Comparison of ENCODE assay signal across 21 mouse cellular contexts in the genomic region with DNA sequence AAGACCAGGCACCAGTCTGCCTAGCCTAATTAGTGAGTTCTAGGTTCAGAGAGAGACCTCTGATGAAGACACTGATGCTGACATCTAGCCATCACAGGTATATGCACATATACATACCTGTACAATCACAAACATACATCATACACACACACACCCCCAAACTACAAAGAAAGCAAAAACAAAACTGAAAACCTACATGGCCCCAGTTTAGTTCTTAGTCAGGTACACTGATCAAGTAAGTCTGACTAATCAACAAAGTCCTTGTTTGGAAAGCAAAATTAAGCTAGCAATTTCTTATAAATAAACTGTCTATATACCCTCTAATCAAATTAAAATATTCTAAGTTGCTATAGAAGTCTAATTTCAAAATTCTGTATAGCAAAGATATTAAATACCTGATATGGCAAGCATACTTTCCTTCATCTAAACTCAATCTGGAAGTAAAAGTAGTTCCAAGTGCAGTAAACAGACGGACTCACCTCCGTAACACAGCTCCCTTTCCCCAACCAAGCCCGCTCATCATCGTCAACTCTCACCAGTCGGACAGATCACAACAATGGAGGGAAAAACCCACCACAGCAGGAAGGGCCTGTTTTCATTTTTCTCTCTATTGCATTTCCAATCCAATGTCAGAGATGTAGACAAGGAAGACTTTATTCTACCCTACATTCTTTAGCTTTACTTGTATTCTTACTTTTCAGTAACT. TPM values are rescaled to one million over a fixed set of nuclear protein-coding genes. Genes with fewer than 3 reads are reported as not detected.
A peak's percentile ranks its signal among the peaks of the same experiment; 100 is the strongest.
DNase-seq lines count a peak whose midpoint lies in the region; ATAC-seq and TF ChIP-seq lines count a peak whose summit lies in the region.
"Had no signal": no experiment of that assay in that cellular context is flagged by ENCODE, and none has a peak within 500 bp of the region (broad histone marks: within the 10 kb centered on the region; RNA-seq: fewer than 3 reads in every experiment).

No protein-coding gene starts in this region.

- ATAC-seq in hindbrain, embryonic 15.5 days (ENCODE audit: low FRiP score, low read depth), result no peak
- ATAC-seq in hindbrain, postnatal 0 days, result no peak
- ATAC-seq in activated CD4-positive, CD25-positive, alpha-beta regulatory T cell, adult 4 months, result no peak
- ATAC-seq: inflammation-experienced regulatory T-cells, adult 6 months; liver, embryonic 12.5 days had no signal

- no peak overlapping the region for H3K27ac ChIP-seq in cerebellum, adult 2 months (ENCODE audit: insufficient read depth, low read length)
- H3K27ac ChIP-seq in hindbrain, embryonic 15.5 days (replicated peaks), result no peak overlapping the region
- H3K27ac ChIP-seq in hindbrain, embryonic 10.5 days, result no peak overlapping the region
- H3K27ac ChIP-seq in hindbrain, postnatal 0 days, result no peak overlapping the region
- H3K27ac ChIP-seq: limb, embryonic 10.5 days; liver, embryonic 12.5 days; stomach, embryonic 15.5 days had no signal

- WGBS in cerebellum, adult 2 months, result 64% methylated on average over 5 of the region's 5 CpGs
- WGBS in hindbrain, embryonic 15.5 days, result 65% methylated on average over 5 of the region's 5 CpGs
- WGBS in hindbrain, embryonic 10.5 days, result 84% methylated on average over 5 of the region's 5 CpGs
- WGBS in hindbrain, postnatal 0 days, result 64% methylated on average over 5 of the region's 5 CpGs

- no peaks in the 10 kb centered on the region for H3K27me3 ChIP-seq in cerebellum, adult 2 months (ENCODE audit: control insufficient read depth, insufficient read depth, low read length)
- H3K27me3 ChIP-seq in hindbrain, embryonic 15.5 days, result no peaks in the 10 kb centered on the region
- H3K27me3 ChIP-seq in hindbrain, embryonic 10.5 days (ENCODE audit: insufficient read depth, poor library complexity, severe bottlenecking), result no peaks in the 10 kb centered on the region
- H3K27me3 ChIP-seq in hindbrain, postnatal 0 days (ENCODE audit: insufficient read depth, low read length), result no peaks in the 10 kb centered on the region
- H3K27me3 ChIP-seq: liver, embryonic 12.5 days; stomach, embryonic 15.5 days had no signal

- no peaks in the 10 kb centered on the region for H3K36me3 ChIP-seq in hindbrain, embryonic 15.5 days
- 0 out of 2 replicates have a peak, but pooled peaks cover 4% of the 10 kb centered on the region for H3K36me3 ChIP-seq in hindbrain, embryonic 10.5 days
- no peaks in the 10 kb centered on the region for H3K36me3 ChIP-seq in hindbrain, postnatal 0 days (ENCODE audit: insufficient read depth, low read length)
- H3K36me3 ChIP-seq: liver, embryonic 12.5 days; stomach, embryonic 15.5 days had no signal

- TF ChIP-seq CTCF in cerebellum, adult 2 months (IDR thresholded peaks at IDR 0.05; ENCODE audit: borderline replicate concordance, insufficient read depth, low read depth, low read length), result no peak
- TF ChIP-seq CTCF in hindbrain, postnatal 0 days (IDR thresholded peaks at IDR 0.05; ENCODE audit: low read depth), result no peak

- DNase-seq in cerebellum, adult 2 months, result no peak
- DNase-seq in cerebellum, adult 9-10 months, result no peak
- no peak for DNase-seq in hindbrain, embryonic 10.5 days (ENCODE audit: low spot score)
- DNase-seq in CD4-positive helper T cell, adult 2 months (ENCODE audit: low read depth, low spot score), result peak; percentile 28
- DNase-seq in hindbrain, postnatal 0 days (ENCODE audit: low spot score), result no peak
- no peak for DNase-seq in ovary, adult 18-20 months (ENCODE audit: low spot score)
- DNase-seq: cerebellum, adult 18-20 months; heart, postnatal 10 days; kidney, adult 2 months; kidney, postnatal 36 days; lung, adult 2 months; lung, postnatal 36 days; thymus, adult 18-20 months; thymus, postnatal 4 days had no signal

- H3K9ac ChIP-seq in hindbrain, embryonic 15.5 days, result no peak overlapping the region
- H3K9ac ChIP-seq in hindbrain, postnatal 0 days (replicated peaks; ENCODE audit: low read length), result no peak overlapping the region
- H3K9ac ChIP-seq: liver, embryonic 12.5 days; stomach, embryonic 15.5 days had no signal

- H3K4me2 ChIP-seq in hindbrain, embryonic 15.5 days, result peak overlapping the region; percentile 37
- H3K4me2 ChIP-seq in hindbrain, postnatal 0 days (ENCODE audit: low read depth, low read length), result peak overlapping the region; percentile 83
- H3K4me2 ChIP-seq: heart, embryonic 11.5 days; liver, embryonic 12.5 days; stomach, embryonic 15.5 days had no signal

- no peaks in the 10 kb centered on the region for H3K9me3 ChIP-seq in hindbrain, embryonic 15.5 days
- H3K9me3 ChIP-seq in hindbrain, embryonic 10.5 days, result no peaks in the 10 kb centered on the region
- H3K9me3 ChIP-seq in hindbrain, postnatal 0 days (ENCODE audit: low read length), result no peaks in the 10 kb centered on the region
- H3K9me3 ChIP-seq: limb, embryonic 10.5 days; liver, embryonic 12.5 days; stomach, embryonic 15.5 days had no signal

- H3K4me3 ChIP-seq in cerebellum, adult 2 months (replicated peaks; ENCODE audit: insufficient read depth, low read depth, low read length), result peak overlapping the region; percentile 24
- H3K4me3 ChIP-seq in hindbrain, embryonic 15.5 days, result no peak overlapping the region
- H3K4me3 ChIP-seq in hindbrain, embryonic 10.5 days, result no peak overlapping the region
- no peak overlapping the region for H3K4me3 ChIP-seq in hindbrain, postnatal 0 days (ENCODE audit: low read length)
- H3K4me3 ChIP-seq: limb, embryonic 10.5 days; liver, embryonic 12.5 days; stomach, embryonic 15.5 days had no signal

- peaks cover 3% of the 10 kb centered on the region; the same call in 1 of the 2 replicates for H3K4me1 ChIP-seq in cerebellum, adult 2 months (ENCODE audit: control insufficient read depth, insufficient read depth, low read length)
- H3K4me1 ChIP-seq in hindbrain, embryonic 15.5 days (replicated peaks), result peaks cover 22% of the 10 kb centered on the region
- H3K4me1 ChIP-seq in hindbrain, embryonic 10.5 days (replicated peaks), result peaks cover 22% of the 10 kb centered on the region
- H3K4me1 ChIP-seq in hindbrain, postnatal 0 days (ENCODE audit: insufficient read depth, low read length), result no peaks in the 10 kb centered on the region

- TF ChIP-seq POLR2A in cerebellum, adult 2 months (IDR thresholded peaks at IDR 0.05; ENCODE audit: borderline replicate concordance, insufficient read depth, low read length), result no peak

RNA-seq across cellular contexts. Expression of a gene that starts 3.0 kb away (rescaled TPM):
- 13.2 and 13.3 TPM in 2 replicates for polyA plus RNA-seq in cerebellum, adult 2 months (2012; rRNA removed)
- polyA plus RNA-seq in hindbrain, embryonic 15.5 days (2015; fragmentation: Nextera tagmentation; extraction: Ambion mirVana), result 19.2 and 19.8 TPM in 2 replicates
- 18.4 and 19.8 TPM in 2 replicates for polyA plus RNA-seq in hindbrain, embryonic 10.5 days (2016; fragmentation: Nextera tagmentation; extraction: Ambion mirVana)
- 19.4 and 20.6 TPM in 2 replicates for total RNA-seq in hindbrain, postnatal 0 days (2014; rRNA removed)
- polyA plus RNA-seq in hindbrain, postnatal 0 days (2015; fragmentation: Nextera tagmentation; extraction: Ambion mirVana), result 11.2 and 11.8 TPM in 2 replicates
- polyA plus RNA-seq in activated CD4-positive, CD25-positive, alpha-beta regulatory T cell, adult 4 months (2017; shearing (Covaris generic)), result 10 to 100 TPM in 1 of 2 experiments, 1 to 10 TPM in 1; 7.7 to 11.3 TPM
